Mouse (Mus musculus): ENCODE results near the gene Pappa. TPM values are rescaled to one million over a fixed set of nuclear protein-coding genes. Genes with fewer than 3 reads are reported as not detected.

Pappa gene
- polyA plus RNA-seq, 1 experiment, result 0.21 TPM

DNA sequence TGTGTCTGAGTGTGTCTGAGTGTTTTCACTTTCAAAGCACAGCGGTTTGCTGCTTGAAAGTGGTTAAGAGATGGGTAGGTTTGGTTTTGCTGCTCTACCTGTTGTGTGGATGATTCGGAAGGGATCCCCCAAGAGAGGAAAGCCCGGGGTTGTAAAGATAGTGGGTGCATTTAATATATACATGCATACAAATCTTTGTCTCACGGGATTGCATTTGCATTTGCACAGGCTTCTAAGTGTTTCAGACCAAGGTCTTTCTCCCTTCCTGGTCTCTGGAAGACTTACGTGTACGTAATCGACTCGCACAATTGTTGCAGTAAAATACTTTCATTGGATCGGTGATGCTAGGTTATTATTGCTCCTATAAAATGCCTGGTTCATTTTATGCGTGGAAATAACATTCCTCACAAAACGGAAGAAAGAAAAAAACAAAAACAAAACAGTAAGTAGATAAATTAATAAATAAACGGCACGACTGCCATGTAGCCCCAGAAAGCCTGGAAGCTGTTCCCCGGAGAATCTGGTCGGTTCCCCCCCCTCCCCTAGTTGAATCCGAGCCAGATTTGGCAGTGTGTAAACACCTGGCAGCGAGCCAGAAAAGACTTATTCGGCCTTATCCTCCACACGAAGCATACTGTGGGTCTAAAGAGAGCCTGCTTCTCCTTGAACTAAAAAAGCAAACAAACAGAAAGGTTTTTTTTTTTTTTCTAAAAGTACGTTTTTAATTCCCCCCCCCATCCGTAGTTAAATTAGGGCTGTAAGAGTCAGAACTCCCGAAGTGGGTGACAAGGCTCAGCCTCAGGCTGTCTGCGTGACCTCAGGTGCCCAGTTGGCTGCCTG is 2.7 kb downstream of the Pappa start:
- H3K4me3 ChIP-seq (ENCODE audit: insufficient read depth, low read length), result peak overlapping the region; percentile 59
- TF ChIP-seq POLR2A (IDR thresholded peaks at IDR 0.05; ENCODE audit: borderline replicate concordance, low read depth, low read length) (no peak), CTCF (IDR thresholded peaks at IDR 0.05; ENCODE audit: low read depth, low read length) (no peak)
- no peaks in the 10 kb centered on the region for H3K4me1 ChIP-seq (ENCODE audit: control insufficient read depth, insufficient read depth, low read length)
- no peak overlapping the region for H3K27ac ChIP-seq (ENCODE audit: insufficient read depth, low read depth, low read length)

DNA sequence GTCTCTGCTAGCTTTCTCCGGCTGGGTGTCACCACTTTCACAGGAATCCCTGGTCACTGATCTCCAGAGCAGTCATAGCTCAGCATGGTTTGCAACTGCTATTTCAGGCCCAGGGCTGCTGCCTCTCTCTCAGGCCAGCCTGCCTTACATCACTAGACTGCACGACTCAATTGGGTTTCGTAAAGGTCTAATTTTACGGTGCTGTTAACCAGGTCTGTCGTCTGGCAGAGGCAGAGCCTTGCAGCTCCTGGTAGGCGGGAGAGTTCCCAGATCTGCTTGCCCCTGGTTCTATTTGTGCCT is 3.3 kb downstream of the Pappa start:
- no peak for TF ChIP-seq POLR2A (IDR thresholded peaks at IDR 0.05; ENCODE audit: borderline replicate concordance, low read depth, low read length)
- H3K27ac ChIP-seq (ENCODE audit: insufficient read depth, low read depth, low read length), result no peak overlapping the region
- no peak overlapping the region for H3K4me3 ChIP-seq (ENCODE audit: insufficient read depth, low read length)
- no peaks in the 10 kb centered on the region for H3K4me1 ChIP-seq (ENCODE audit: control insufficient read depth, insufficient read depth, low read length)

DNA sequence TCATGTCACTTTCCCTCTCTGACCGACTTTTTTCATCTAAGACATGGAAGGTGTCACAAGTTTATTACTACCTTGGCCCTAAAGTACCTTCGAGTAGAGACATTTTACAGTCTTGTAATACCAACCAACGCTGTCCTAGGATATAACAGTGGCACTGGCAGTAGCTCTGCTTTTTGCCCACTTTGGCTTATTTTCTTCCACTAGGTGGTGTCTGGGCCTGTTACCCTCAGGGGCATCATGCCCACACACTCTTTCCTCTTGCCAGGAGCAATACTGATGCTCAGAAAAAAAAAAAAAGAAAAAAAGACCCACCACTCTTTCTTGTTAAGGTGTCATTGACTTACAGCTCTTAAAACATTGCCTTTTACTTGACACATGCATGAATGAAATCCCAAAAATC is 8.7 kb downstream of the Pappa start:
- no peak for TF ChIP-seq POLR2A (IDR thresholded peaks at IDR 0.05; ENCODE audit: borderline replicate concordance, low read depth, low read length)
- TF ChIP-seq CTCF (IDR thresholded peaks at IDR 0.05; ENCODE audit: low read depth, low read length), result no peak
- peaks cover 5% of the 10 kb centered on the region for H3K4me1 ChIP-seq (ENCODE audit: control insufficient read depth, insufficient read depth, low read length)
- no peak overlapping the region for H3K27ac ChIP-seq (ENCODE audit: insufficient read depth, low read depth, low read length)
- H3K4me3 ChIP-seq (ENCODE audit: insufficient read depth, low read length), result no peak overlapping the region

DNA sequence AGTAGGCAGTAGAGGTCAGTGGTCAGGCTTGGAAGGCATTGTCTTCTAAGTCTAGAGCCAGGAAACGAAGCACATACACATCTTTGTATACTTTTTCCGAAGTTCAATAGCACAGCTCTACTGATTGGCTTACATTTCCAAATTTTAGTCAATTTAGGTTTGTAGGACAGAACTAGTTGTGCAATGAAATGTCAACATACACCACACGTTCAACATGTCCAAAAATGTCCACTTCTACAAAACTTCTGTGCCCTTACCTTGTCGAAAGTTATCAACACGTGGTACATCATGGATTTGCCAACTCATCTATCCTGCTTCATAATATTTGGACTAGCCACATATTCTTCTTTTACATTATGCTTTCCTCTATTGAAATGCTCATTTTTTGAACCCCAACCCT is 10.4 kb downstream of the Pappa start:
- no peak for TF ChIP-seq POLR2A (IDR thresholded peaks at IDR 0.05; ENCODE audit: borderline replicate concordance, low read depth, low read length)
- no peak for TF ChIP-seq CTCF (IDR thresholded peaks at IDR 0.05; ENCODE audit: low read depth, low read length)
- Histone ChIP-seq H3K4me1 (ENCODE audit: control insufficient read depth, insufficient read depth, low read length) (peaks cover 5% of the 10 kb centered on the region), H3K4me3 (ENCODE audit: insufficient read depth, low read length) (no peak overlapping the region), H3K27ac (ENCODE audit: insufficient read depth, low read depth, low read length) (no peak overlapping the region)

DNA sequence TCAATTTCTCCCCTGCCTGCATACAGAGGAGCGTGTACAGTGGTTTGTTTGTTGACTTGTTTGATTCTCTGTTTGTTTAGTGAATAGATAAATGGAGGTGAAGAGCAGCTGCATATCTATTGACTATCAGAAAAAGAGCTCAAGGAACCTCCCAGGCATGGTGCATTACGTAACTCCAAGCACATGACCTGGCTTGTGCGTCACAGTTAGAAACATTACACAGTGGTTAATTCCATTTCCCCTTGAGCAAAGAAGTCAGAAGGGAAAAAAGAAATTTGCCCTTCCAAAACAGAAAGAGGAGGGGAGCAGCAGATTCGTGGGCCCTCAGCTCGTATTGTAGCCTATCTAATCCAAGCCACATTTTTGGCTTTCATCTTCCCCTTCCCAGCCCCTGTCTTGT is 11.1 kb downstream of the Pappa start:
- no peak overlapping the region for H3K4me3 ChIP-seq (ENCODE audit: insufficient read depth, low read length)
- TF ChIP-seq POLR2A (IDR thresholded peaks at IDR 0.05; ENCODE audit: borderline replicate concordance, low read depth, low read length) (no peak), CTCF (IDR thresholded peaks at IDR 0.05; ENCODE audit: low read depth, low read length) (no peak)
- H3K4me1 ChIP-seq (ENCODE audit: control insufficient read depth, insufficient read depth, low read length), result peaks cover 5% of the 10 kb centered on the region
- peak overlapping the region; percentile 48 for H3K27ac ChIP-seq (ENCODE audit: insufficient read depth, low read depth, low read length)

DNA sequence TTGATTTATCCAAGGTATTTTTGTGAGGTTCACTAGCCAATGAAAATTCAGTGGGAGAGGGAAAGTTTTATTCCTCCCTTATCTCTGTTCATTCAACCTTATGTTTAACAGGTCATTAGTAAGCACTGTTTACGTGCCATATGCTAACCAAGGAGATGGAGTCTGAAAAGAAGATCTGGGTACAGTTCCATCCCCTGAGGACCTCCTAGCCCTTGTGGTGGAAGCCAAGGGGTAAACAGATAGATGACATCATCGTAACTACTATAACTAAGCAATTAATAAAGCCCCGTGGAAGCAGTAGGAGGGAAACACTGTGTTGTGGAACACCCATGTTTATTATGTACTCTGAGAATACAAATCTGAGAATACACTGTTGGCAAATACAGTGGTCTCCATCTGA is 12.6 kb downstream of the Pappa start:
- Histone ChIP-seq H3K27ac (ENCODE audit: insufficient read depth, low read depth, low read length) (no peak overlapping the region), H3K4me1 (ENCODE audit: control insufficient read depth, insufficient read depth, low read length) (peaks cover 5% of the 10 kb centered on the region), H3K4me3 (ENCODE audit: insufficient read depth, low read length) (no peak overlapping the region)
- no peak for TF ChIP-seq POLR2A (IDR thresholded peaks at IDR 0.05; ENCODE audit: borderline replicate concordance, low read depth, low read length)

DNA sequence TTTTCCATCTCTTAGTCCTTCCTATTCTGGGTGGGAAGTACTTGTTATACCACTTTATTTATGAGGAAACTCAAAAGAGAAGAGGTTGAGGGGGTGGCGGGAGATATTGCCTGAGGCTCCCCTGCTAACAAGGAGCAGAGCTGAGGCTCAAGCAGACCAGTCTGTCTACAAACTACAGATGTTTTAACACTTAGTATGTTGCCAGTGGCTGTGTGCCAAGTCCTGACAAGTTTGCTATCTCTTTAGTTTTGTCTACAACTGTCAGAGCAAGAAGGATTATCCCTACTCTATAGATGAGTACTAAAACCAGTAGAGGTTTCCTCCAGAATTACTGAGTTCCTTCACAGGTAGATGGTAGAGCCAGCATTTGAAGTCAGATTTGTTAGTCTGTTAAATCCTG is 23.0 kb downstream of the Pappa start:
- no peak for TF ChIP-seq POLR2A (IDR thresholded peaks at IDR 0.05; ENCODE audit: borderline replicate concordance, low read depth, low read length)
- TF ChIP-seq CTCF (IDR thresholded peaks at IDR 0.05; ENCODE audit: low read depth, low read length), result no peak
- H3K4me1 ChIP-seq (ENCODE audit: control insufficient read depth, insufficient read depth, low read length), result no peaks in the 10 kb centered on the region
- H3K4me3 ChIP-seq (ENCODE audit: insufficient read depth, low read length), result no peak overlapping the region

DNA sequence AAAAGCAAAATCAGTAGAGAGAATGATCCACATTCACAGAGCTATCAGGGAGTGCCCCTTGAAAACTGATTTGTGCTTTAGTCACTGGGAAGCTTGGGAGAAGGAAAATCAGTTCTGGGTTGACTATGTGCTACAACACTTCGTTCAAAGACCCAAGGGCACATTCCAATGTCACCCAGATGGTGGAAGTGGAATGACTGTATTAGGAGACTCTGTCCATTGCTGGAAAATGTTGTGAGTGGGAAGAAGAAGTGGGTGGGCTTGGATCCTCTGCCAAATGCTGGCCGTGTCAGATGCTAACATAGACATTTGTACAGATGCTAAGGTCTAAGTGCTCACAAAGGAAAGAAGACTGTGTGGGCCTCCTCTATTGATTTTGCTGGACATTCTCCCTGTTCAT is 29.6 kb downstream of the Pappa start:
- H3K4me1 ChIP-seq (ENCODE audit: control insufficient read depth, insufficient read depth, low read length), result no peaks in the 10 kb centered on the region
- TF ChIP-seq POLR2A (IDR thresholded peaks at IDR 0.05; ENCODE audit: borderline replicate concordance, low read depth, low read length) (no peak), CTCF (IDR thresholded peaks at IDR 0.05; ENCODE audit: low read depth, low read length) (no peak)
- no peak overlapping the region for H3K27ac ChIP-seq (ENCODE audit: insufficient read depth, low read depth, low read length)
- H3K4me3 ChIP-seq (ENCODE audit: insufficient read depth, low read length), result no peak overlapping the region

More for the DNA sequence above, 23.0 kb downstream of the Pappa start:
- H3K27ac ChIP-seq (ENCODE audit: insufficient read depth, low read depth, low read length), result no peak overlapping the region

DNA sequence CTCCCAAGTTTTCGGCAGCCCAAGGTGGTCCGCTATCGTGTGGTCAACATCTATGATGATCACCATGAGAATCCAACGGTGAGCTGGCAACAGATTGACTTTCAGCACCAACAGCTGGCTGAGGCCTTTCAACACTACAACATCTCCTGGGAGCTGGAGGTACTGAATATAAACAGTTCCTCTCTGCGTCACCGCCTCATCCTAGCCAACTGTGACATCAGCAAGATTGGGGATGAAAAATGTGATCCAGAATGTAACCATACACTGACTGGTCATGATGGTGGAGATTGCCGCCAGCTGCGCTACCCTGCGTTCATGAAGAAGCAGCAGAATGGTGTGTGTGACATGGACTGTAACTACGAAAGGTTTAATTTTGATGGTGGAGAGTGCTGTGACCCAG is 32.3 kb downstream of the Pappa start:
- Histone ChIP-seq H3K4me3 (ENCODE audit: insufficient read depth, low read length) (no peak overlapping the region), H3K4me1 (ENCODE audit: control insufficient read depth, insufficient read depth, low read length) (no peaks in the 10 kb centered on the region), H3K27ac (ENCODE audit: insufficient read depth, low read depth, low read length) (no peak overlapping the region)
- no peak for TF ChIP-seq CTCF (IDR thresholded peaks at IDR 0.05; ENCODE audit: low read depth, low read length)
- no peak for TF ChIP-seq POLR2A (IDR thresholded peaks at IDR 0.05; ENCODE audit: borderline replicate concordance, low read depth, low read length)

DNA sequence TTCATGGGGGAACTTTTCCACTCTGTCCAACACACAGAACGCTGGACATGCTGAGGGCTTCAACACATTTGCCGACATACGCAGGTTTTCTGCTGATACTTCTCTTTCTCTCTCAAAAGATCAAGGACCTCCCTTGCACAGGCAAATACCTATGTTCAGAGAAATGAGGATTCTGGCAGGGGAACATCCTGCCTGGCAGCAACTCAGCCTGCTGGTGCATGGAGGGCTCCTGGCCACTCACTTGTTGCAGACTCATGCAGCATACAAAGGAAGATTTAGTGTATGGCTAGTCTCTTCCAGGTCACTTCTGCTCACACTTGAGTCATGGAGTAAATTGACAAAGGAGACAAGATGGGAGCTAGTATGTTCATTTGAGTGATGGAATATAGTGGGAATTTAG is 34.7 kb downstream of the Pappa start:
- Histone ChIP-seq H3K4me3 (ENCODE audit: insufficient read depth, low read length) (no peak overlapping the region), H3K27ac (ENCODE audit: insufficient read depth, low read depth, low read length) (no peak overlapping the region), H3K4me1 (ENCODE audit: control insufficient read depth, insufficient read depth, low read length) (no peaks in the 10 kb centered on the region)
- TF ChIP-seq POLR2A (IDR thresholded peaks at IDR 0.05; ENCODE audit: borderline replicate concordance, low read depth, low read length) (no peak), CTCF (IDR thresholded peaks at IDR 0.05; ENCODE audit: low read depth, low read length) (no peak)

DNA sequence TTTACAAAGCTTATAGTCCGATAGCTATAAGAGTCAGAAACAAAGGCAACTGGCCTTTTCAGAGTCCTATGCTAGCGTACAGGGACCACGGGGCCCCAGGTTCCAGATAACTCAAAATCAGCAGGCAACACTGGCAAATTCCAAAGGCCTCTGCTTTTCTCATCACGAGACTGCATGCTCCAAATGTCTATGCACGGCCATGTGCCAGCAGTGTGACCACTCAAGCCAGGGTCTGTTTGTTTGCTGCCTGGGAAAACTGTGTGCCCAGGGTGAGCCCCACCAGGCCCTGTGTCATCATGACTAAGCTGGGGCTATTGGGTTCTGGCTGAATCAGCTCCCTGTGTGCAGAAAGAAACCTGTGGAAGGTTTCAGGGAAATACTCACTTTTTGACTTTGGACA is 35.5 kb downstream of the Pappa start:
- no peak for TF ChIP-seq POLR2A (IDR thresholded peaks at IDR 0.05; ENCODE audit: borderline replicate concordance, low read depth, low read length)
- TF ChIP-seq CTCF (IDR thresholded peaks at IDR 0.05; ENCODE audit: low read depth, low read length), result no peak
- H3K4me1 ChIP-seq (ENCODE audit: control insufficient read depth, insufficient read depth, low read length), result no peaks in the 10 kb centered on the region
- no peak overlapping the region for H3K27ac ChIP-seq (ENCODE audit: insufficient read depth, low read depth, low read length)
- no peak overlapping the region for H3K4me3 ChIP-seq (ENCODE audit: insufficient read depth, low read length)
